24 mouse cellular contexts compared by ENCODE assay signal in genomic region chr3:37191953-37192352, GRCm38 (mm10). TPM values are rescaled to one million over a fixed set of nuclear protein-coding genes. Genes with fewer than 3 reads are reported as not detected.
"Had no signal": no experiment of that assay in that cellular context is flagged by ENCODE, and none has a peak within 500 bp of the region (broad histone marks: within the 10 kb centered on the region; RNA-seq: fewer than 3 reads in every experiment).

No protein-coding gene starts in this region.

- ATAC-seq: intestine, embryonic 15.5 days; liver, postnatal 0 days; lung, postnatal 0 days; midbrain, embryonic 15.5 days had no signal

- H3K4me1 ChIP-seq: intestine, embryonic 15.5 days; limb, embryonic 12.5 days; limb, embryonic 15.5 days; midbrain, embryonic 12.5 days; midbrain, embryonic 15.5 days; neural tube, embryonic 13.5 days had no signal

- DNase-seq: kidney, adult 11 months; kidney, adult 9 months; kidney, postnatal 25 days; layer of hippocampus, adult 9-11 months; left cerebral cortex, postnatal 4 days; liver, postnatal 0 days; lung, embryonic 14.5 days; thymus, adult 18-20 months; thymus, postnatal 14 days; thymus, postnatal 4 days had no signal

- H3K27ac ChIP-seq: intestine, embryonic 15.5 days; kidney, postnatal 0 days; layer of hippocampus, adult 2 months; limb, embryonic 12.5 days; limb, embryonic 15.5 days; liver, embryonic 14.5 days; midbrain, embryonic 12.5 days; midbrain, embryonic 15.5 days; neural tube, embryonic 13.5 days had no signal

- H3K4me3 ChIP-seq: intestine, embryonic 15.5 days; layer of hippocampus, adult 2 months; limb, embryonic 12.5 days; limb, embryonic 15.5 days; midbrain, embryonic 12.5 days; midbrain, embryonic 15.5 days; neural tube, embryonic 13.5 days had no signal

RNA-seq across cellular contexts. Expression of gene Il21, which starts 40.5 kb away (rescaled TPM):
- total RNA-seq: left cerebral cortex, postnatal 4 days had no signal
- polyA plus RNA-seq: intestine, embryonic 15.5 days; kidney, postnatal 0 days; limb, embryonic 12.5 days; limb, embryonic 15.5 days; liver, embryonic 11.5 days; liver, embryonic 14.5 days; liver, postnatal 0 days; lung, embryonic 14.5 days; lung, postnatal 0 days; midbrain, embryonic 12.5 days; midbrain, embryonic 15.5 days; neural tube, embryonic 13.5 days; small intestine, adult 2 months; spleen, adult 2 months; stomach, embryonic 16.5 days had no signal
